Mouse (Mus musculus): ENCODE measurements at regions not wholly inside any gene's neighbourhood (a gene's known extent, or its start where the extent isn't known, plus 50 kb on each side); places are given as distances from the start of the nearest gene placed in this dataset.

DNA sequence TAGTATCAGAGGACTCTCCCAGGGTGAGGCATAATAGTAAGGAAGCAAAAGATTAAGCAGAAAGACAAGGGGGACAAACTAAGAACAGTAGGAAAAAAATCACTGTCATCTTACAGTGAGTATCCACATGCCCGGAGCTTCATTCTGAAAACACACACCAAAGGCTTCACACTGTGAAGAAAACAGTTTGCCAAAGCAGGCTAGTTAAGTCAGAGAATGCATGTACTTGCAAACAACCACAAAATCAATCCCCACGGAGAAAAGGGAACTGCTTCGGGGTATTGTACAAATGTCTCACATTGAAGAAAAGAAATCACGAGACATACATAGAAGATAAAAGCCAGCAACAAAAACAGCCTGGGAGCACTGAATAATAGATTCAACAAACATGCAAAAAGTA lies 903.9 kb downstream of the Stpg2 start:
- TF ChIP-seq POLR2A (IDR thresholded peaks at IDR 0.05; ENCODE audit: insufficient read depth, low read depth, low read length) (no peak), CTCF (IDR thresholded peaks at IDR 0.05) (no peak), EP300 (IDR thresholded peaks at IDR 0.05; ENCODE audit: insufficient read depth, low read depth, low read length) (no peak)
